Mouse (Mus musculus): ENCODE results near the gene Palm2.

GRCm38 (mm10) chr4:57723659-57724058 is 289.6 kb downstream of the Palm2 start:
- TF ChIP-seq CTCF (IDR thresholded peaks at IDR 0.05; ENCODE audit: borderline replicate concordance, extremely low read depth, insufficient read depth, insufficient read length) (peak; percentile 41; the same call in 1 of the 2 replicates), POLR2A (IDR thresholded peaks at IDR 0.05; ENCODE audit: borderline replicate concordance, extremely low read depth, insufficient read depth, insufficient read length, poor library complexity, severe bottlenecking) (no peak)

All from brain, embryonic 14.5 days (tissue).